Mouse (Mus musculus): Measurements from ENCODE around the gene Ppp4r2. TPM values are rescaled to one million over a fixed set of nuclear protein-coding genes. Genes with fewer than 3 reads are reported as not detected.

Gene Ppp4r2
- polyA plus RNA-seq, 1 experiment from 2014 or later = 12.0 TPM

DNA sequence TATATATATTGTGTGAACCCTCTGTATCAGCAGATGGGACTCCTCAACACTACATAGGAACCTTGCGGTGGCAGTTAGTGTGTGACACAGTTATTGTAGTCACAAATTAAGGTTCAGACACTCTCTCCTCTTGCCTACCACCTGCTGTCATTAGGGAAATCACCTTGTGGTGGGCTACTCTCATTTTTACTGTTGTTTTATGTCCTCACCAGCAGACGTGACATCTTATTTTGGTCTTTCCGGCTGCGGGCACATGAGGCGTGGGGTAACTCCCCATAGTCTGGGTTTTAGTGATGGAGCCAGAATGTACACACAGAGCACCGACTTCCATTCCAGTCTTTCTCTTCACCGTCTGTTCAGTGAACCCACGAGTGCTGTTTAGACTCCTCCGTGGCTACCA is 26.2 kb upstream of the Ppp4r2 start:
- no peak for ATAC-seq (replicated peaks; ENCODE audit: insufficient number of reproducible peaks, insufficient read depth, low FRiP score, low read depth)
- Histone ChIP-seq H3K4me2 (no peak overlapping the region), H3K27me3 (no peaks in the 10 kb centered on the region), H3K36me3 (no peaks in the 10 kb centered on the region), H3K27ac (no peak overlapping the region), H3K9me3 (replicated peaks) (no peaks in the 10 kb centered on the region), H3K9ac (no peak overlapping the region), H3K4me3 (no peak overlapping the region), H3K4me1 (replicated peaks) (no peaks in the 10 kb centered on the region)
- 89% methylated on average over 9 of the region's 9 CpGs for WGBS

DNA sequence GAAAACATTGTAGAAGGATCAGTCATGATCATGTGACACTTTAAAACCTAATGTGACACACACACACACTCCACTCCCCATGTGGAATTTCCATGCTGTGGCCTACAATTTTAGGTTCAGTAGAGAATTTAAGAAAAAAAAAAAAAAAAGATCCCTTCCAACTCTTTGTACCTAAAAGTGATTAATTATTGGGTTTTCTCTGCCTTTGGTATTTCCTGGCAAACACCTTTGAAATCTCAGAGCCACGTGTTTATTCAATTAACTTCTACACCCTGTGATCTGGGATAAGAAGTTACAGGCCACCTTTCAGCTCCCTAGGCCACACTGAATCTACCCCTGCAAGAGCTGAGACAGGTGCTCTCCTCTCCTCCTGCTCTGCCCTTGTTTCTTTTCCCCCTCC is 25.7 kb upstream of the Ppp4r2 start:
- no peak for ATAC-seq (replicated peaks; ENCODE audit: insufficient number of reproducible peaks, insufficient read depth, low FRiP score, low read depth)
- no peak overlapping the region for H3K4me2 ChIP-seq
- WGBS = 49% methylated on average over 1 of the region's 1 CpGs

DNA sequence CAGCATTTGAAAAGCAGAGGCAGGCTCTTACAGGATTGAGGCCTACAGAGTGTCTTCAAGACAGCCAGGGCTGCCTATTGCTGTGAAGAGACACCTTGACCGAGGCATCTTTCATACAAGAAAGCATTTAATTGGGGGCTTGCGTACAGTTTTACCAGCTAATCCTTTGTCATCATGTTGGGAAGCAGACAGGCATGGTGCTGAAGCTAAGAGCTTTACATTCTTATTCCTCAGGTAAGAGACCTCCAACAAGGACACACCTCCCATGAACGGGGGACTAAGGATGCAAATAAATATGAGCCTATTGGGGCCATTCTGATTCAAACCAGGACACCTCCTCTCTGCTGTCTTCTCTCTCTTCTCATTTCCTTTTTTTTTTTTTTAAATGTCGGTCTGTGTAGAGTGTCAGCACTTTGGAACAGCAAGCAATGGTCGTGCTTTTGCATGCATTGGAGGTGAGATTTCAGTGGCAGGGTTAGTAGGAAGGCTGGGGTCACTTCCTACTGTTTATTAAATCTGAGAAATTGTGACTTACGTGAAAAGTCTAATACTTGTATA is 25.1 kb upstream of the Ppp4r2 start:
- no peak overlapping the region for H3K9ac ChIP-seq
- H3K9me3 ChIP-seq (replicated peaks) = no peaks in the 10 kb centered on the region
- H3K27ac ChIP-seq = no peak overlapping the region
- no peak overlapping the region for H3K4me3 ChIP-seq
- no peaks in the 10 kb centered on the region for H3K27me3 ChIP-seq
- H3K4me2 ChIP-seq = no peak overlapping the region
- 86% methylated on average over 6 of the region's 6 CpGs for WGBS
- no peaks in the 10 kb centered on the region for H3K36me3 ChIP-seq
- H3K4me1 ChIP-seq (replicated peaks) = no peaks in the 10 kb centered on the region
- ATAC-seq (replicated peaks; ENCODE audit: insufficient number of reproducible peaks, insufficient read depth, low FRiP score, low read depth) = no peak

More for the DNA sequence above, 25.7 kb upstream of the Ppp4r2 start:
- H3K27me3 ChIP-seq = no peaks in the 10 kb centered on the region
- no peaks in the 10 kb centered on the region for H3K9me3 ChIP-seq (replicated peaks)
- no peaks in the 10 kb centered on the region for H3K4me1 ChIP-seq (replicated peaks)
- H3K36me3 ChIP-seq = no peaks in the 10 kb centered on the region
- H3K9ac ChIP-seq = no peak overlapping the region
- H3K27ac ChIP-seq = no peak overlapping the region
- H3K4me3 ChIP-seq = no peak overlapping the region

DNA sequence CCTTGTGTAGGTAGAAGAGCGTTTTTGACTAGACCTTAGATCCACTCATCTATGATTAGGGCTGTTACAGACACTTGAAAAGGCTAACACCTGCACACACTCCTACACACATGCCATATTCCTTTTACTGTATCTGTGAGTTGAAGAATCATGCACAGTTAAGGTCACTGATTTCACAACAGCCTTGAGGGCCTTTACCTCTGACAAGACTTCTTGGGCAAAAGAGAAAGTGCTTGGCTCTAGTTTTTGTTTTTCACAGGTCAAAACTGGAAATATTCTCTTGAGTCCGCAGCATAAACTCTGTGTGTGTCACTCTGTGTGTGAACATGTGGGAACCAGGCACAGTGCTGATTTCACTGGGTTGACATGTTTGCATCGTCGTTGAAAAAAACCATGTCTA is 23.3 kb upstream of the Ppp4r2 start:
- no peak overlapping the region for H3K27ac ChIP-seq
- H3K4me1 ChIP-seq (replicated peaks) = no peaks in the 10 kb centered on the region
- no peaks in the 10 kb centered on the region for H3K27me3 ChIP-seq
- ATAC-seq (replicated peaks; ENCODE audit: insufficient number of reproducible peaks, insufficient read depth, low FRiP score, low read depth) = no peak
- WGBS = 78% methylated on average over 4 of the region's 4 CpGs
- H3K36me3 ChIP-seq = no peaks in the 10 kb centered on the region
- no peaks in the 10 kb centered on the region for H3K9me3 ChIP-seq (replicated peaks)
- H3K4me2 ChIP-seq = no peak overlapping the region
- H3K9ac ChIP-seq = no peak overlapping the region
- H3K4me3 ChIP-seq = no peak overlapping the region

GRCm38 (mm10) chr6:100811731-100812130 is 21.7 kb upstream of the Ppp4r2 start:
- Histone ChIP-seq H3K4me3 (no peak overlapping the region), H3K27ac (no peak overlapping the region), H3K9me3 (replicated peaks) (no peaks in the 10 kb centered on the region), H3K9ac (no peak overlapping the region), H3K27me3 (no peaks in the 10 kb centered on the region), H3K36me3 (no peaks in the 10 kb centered on the region), H3K4me1 (replicated peaks) (no peaks in the 10 kb centered on the region), H3K4me2 (no peak overlapping the region)
- ATAC-seq (replicated peaks; ENCODE audit: insufficient number of reproducible peaks, insufficient read depth, low FRiP score, low read depth) = no peak
- WGBS = 53% methylated on average over 3 of the region's 3 CpGs

DNA sequence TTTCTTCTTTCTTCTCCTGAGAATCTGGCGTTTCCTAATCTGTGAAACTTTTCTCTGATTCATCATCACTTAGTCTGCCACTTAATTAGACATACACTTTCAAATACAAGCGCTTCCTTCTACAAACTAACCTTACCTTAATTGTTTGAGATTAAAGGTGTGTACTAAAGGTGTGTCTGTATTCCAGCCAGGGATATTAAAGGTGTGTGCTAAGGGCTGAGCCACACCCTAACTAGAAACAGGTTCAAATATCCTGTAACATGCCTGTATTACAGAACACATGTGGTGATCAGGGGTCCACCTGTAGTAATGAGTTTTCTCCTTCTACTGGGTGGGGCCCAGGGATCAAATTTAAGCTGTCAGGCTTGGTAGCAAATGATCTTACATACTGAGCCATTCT is 12.1 kb upstream of the Ppp4r2 start:
- WGBS = 86% methylated on average over 2 of the region's 2 CpGs
- Histone ChIP-seq H3K36me3 (no peaks in the 10 kb centered on the region), H3K4me1 (replicated peaks) (peaks cover 7% of the 10 kb centered on the region; the same call in 1 of the 2 replicates), H3K4me2 (no peak overlapping the region), H3K9me3 (replicated peaks) (no peaks in the 10 kb centered on the region), H3K4me3 (no peak overlapping the region), H3K9ac (no peak overlapping the region), H3K27me3 (no peaks in the 10 kb centered on the region), H3K27ac (no peak overlapping the region)
- ATAC-seq (replicated peaks; ENCODE audit: insufficient number of reproducible peaks, insufficient read depth, low FRiP score, low read depth) = no peak

- no peaks in the 10 kb centered on the region for H3K27me3 ChIP-seq
- no peaks in the 10 kb centered on the region for H3K9me3 ChIP-seq (replicated peaks)
- H3K27ac ChIP-seq = no peak overlapping the region
- peaks cover 7% of the 10 kb centered on the region; the same call in 1 of the 2 replicates for H3K4me1 ChIP-seq (replicated peaks)
- H3K4me2 ChIP-seq = no peak overlapping the region
- no peak overlapping the region for H3K4me3 ChIP-seq
- H3K36me3 ChIP-seq = no peaks in the 10 kb centered on the region
- 77% methylated on average over 1 of the region's 1 CpGs for WGBS
- H3K9ac ChIP-seq = no peak overlapping the region
- ATAC-seq (replicated peaks; ENCODE audit: insufficient number of reproducible peaks, insufficient read depth, low FRiP score, low read depth) = no peak
Measured at GRCm38 (mm10) chr6:100823356-100823755, 10.1 kb upstream of the Ppp4r2 start.

GRCm38 (mm10) chr6:100824381-100824965 is 8.9 kb upstream of the Ppp4r2 start:
- H3K4me1 ChIP-seq (replicated peaks) = peaks cover 7% of the 10 kb centered on the region; the same call in 1 of the 2 replicates
- no peak overlapping the region for H3K4me3 ChIP-seq
- 40% methylated on average over 7 of the region's 7 CpGs for WGBS
- no peak for ATAC-seq (replicated peaks; ENCODE audit: insufficient number of reproducible peaks, insufficient read depth, low FRiP score, low read depth)
- H3K36me3 ChIP-seq = no peaks in the 10 kb centered on the region
- H3K27ac ChIP-seq = no peak overlapping the region
- H3K9ac ChIP-seq = no peak overlapping the region
- no peaks in the 10 kb centered on the region for H3K27me3 ChIP-seq
- H3K9me3 ChIP-seq (replicated peaks) = no peaks in the 10 kb centered on the region
- H3K4me2 ChIP-seq = no peak overlapping the region

DNA sequence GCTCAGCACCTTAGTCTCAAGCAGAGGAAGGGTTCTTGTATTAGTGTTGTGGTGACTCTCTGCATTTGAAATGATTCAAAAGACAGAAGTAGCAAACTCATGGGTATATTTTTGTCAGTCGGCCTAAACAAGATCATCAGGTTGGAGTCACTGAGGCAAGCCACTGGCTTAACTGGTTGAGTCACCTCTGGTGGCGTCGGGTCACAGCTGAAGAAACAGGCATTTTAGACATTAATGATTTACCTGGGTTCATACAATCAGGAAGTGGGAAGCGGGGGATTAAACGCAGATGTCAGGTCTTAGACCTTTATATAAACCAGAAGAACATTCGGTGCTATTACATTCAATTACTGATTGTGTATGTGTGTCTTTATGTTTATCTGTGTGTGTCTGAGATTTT is 7.4 kb upstream of the Ppp4r2 start:
- H3K9ac ChIP-seq = no peak overlapping the region
- no peak overlapping the region for H3K4me3 ChIP-seq
- no peaks in the 10 kb centered on the region for H3K9me3 ChIP-seq (replicated peaks)
- no peak overlapping the region for H3K4me2 ChIP-seq
- no peaks in the 10 kb centered on the region for H3K27me3 ChIP-seq
- no peak overlapping the region for H3K27ac ChIP-seq
- ATAC-seq (replicated peaks; ENCODE audit: insufficient number of reproducible peaks, insufficient read depth, low FRiP score, low read depth) = no peak
- peaks cover 7% of the 10 kb centered on the region; the same call in 1 of the 2 replicates for H3K4me1 ChIP-seq (replicated peaks)
- no peaks in the 10 kb centered on the region for H3K36me3 ChIP-seq
- 84% methylated on average over 6 of the region's 6 CpGs for WGBS

DNA sequence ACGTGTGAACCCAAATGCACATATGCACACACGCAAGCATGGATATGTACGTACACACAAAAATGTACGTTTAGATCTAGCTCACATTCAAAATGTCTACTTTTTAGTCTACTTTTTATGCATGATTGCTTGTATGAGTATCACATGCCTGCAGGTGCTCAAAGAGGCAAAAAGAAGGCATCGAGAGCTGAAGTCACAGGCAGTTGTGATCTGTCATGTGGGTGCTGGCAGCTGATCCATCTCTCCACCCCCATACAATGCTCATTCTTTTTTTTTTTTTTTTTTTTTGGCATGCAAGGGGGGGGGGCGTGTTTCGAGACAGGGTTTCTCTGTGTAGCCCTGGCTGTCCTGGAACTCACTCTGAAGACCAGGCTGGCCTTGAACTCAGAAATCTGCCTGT is 4.9 kb upstream of the Ppp4r2 start:
- 88% methylated on average over 7 of the region's 7 CpGs for WGBS
- H3K36me3 ChIP-seq = no peaks in the 10 kb centered on the region
- no peak for ATAC-seq (replicated peaks; ENCODE audit: insufficient number of reproducible peaks, insufficient read depth, low FRiP score, low read depth)

DNA sequence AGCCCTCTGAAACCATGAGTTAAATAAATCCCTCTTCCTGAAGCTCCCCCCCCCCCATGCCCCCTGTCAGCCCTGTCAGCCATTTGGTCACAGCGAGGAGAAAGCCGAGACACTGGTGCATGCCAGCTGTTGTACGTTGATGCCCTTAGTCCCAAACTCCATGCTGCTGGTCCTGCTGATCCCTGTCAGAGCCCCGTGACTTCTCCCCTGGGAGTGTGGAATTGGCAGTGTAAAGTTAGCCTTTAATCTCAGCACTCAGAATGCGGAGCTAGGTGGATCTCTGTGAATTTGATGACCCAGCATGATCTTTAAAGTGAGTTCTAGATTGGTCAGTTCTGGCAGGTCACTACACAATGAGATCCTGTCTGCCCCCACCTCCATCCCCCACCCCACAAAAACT is 3.7 kb upstream of the Ppp4r2 start:
- no peak for ATAC-seq (replicated peaks; ENCODE audit: insufficient number of reproducible peaks, insufficient read depth, low FRiP score, low read depth)
- Histone ChIP-seq H3K4me3 (no peak overlapping the region), H3K27me3 (no peaks in the 10 kb centered on the region), H3K4me1 (replicated peaks) (peaks cover 10% of the 10 kb centered on the region), H3K9me3 (replicated peaks) (no peaks in the 10 kb centered on the region), H3K9ac (no peak overlapping the region), H3K4me2 (no peak overlapping the region), H3K36me3 (no peaks in the 10 kb centered on the region), H3K27ac (no peak overlapping the region)
- WGBS = 74% methylated on average over 5 of the region's 5 CpGs

More for the DNA sequence above, 4.9 kb upstream of the Ppp4r2 start:
- Histone ChIP-seq H3K9me3 (replicated peaks) (no peaks in the 10 kb centered on the region), H3K4me3 (no peak overlapping the region), H3K27me3 (no peaks in the 10 kb centered on the region), H3K9ac (no peak overlapping the region), H3K4me2 (no peak overlapping the region), H3K27ac (no peak overlapping the region), H3K4me1 (replicated peaks) (peaks cover 10% of the 10 kb centered on the region; the same call in 1 of the 2 replicates)

GRCm38 (mm10) chr6:100831188-100831587 is 2.2 kb upstream of the Ppp4r2 start:
- Histone ChIP-seq H3K9ac (no peak overlapping the region), H3K36me3 (peaks cover 10% of the 10 kb centered on the region), H3K27ac (no peak overlapping the region), H3K9me3 (replicated peaks) (no peaks in the 10 kb centered on the region), H3K4me3 (no peak overlapping the region), H3K27me3 (no peaks in the 10 kb centered on the region), H3K4me1 (replicated peaks) (peaks cover 19% of the 10 kb centered on the region), H3K4me2 (no peak overlapping the region)
- WGBS = 64% methylated on average over 3 of the region's 3 CpGs
- no peak for ATAC-seq (replicated peaks; ENCODE audit: insufficient number of reproducible peaks, insufficient read depth, low FRiP score, low read depth)

All from heart, embryonic 15.5 days (tissue).